ENCODE assay signal across 34 mouse cellular contexts in genomic region chr5:45441745-45442144, GRCm38 (mm10). TPM values are rescaled to one million over a fixed set of nuclear protein-coding genes. Genes with fewer than 3 reads are reported as not detected.
"Had no signal": no experiment of that assay in that cellular context is flagged by ENCODE, and none has a peak within 500 bp of the region (broad histone marks: within the 10 kb centered on the region; RNA-seq: fewer than 3 reads in every experiment).

No protein-coding gene starts in this region.

- H3K27me3 ChIP-seq: heart, embryonic 13.5 days; heart, embryonic 15.5 days; hindbrain, embryonic 13.5 days; hindbrain, embryonic 15.5 days; limb, embryonic 13.5 days; limb, embryonic 15.5 days; liver, embryonic 13.5 days; liver, embryonic 15.5 days had no signal

- H3K4me3 ChIP-seq: heart, adult 2 months; heart, embryonic 13.5 days; heart, embryonic 15.5 days; hindbrain, embryonic 13.5 days; hindbrain, embryonic 15.5 days; layer of hippocampus, adult 2 months; left cerebral cortex, adult 2 months; limb, embryonic 13.5 days; limb, embryonic 15.5 days; liver, embryonic 13.5 days; liver, embryonic 15.5 days had no signal

- H3K27ac ChIP-seq: heart, adult 2 months; heart, embryonic 13.5 days; heart, embryonic 15.5 days; hindbrain, embryonic 13.5 days; hindbrain, embryonic 15.5 days; hindbrain, postnatal 0 days; layer of hippocampus, adult 2 months; left cerebral cortex, adult 2 months; limb, embryonic 13.5 days; limb, embryonic 15.5 days; liver, embryonic 13.5 days; liver, embryonic 15.5 days had no signal

- H3K4me2 ChIP-seq: heart, embryonic 11.5 days; heart, embryonic 13.5 days; heart, embryonic 15.5 days; hindbrain, embryonic 13.5 days; hindbrain, embryonic 15.5 days; limb, embryonic 13.5 days; limb, embryonic 15.5 days; liver, embryonic 13.5 days; liver, embryonic 15.5 days had no signal

- H3K9ac ChIP-seq: forebrain, postnatal 0 days; heart, embryonic 13.5 days; heart, embryonic 15.5 days; hindbrain, embryonic 13.5 days; hindbrain, embryonic 15.5 days; limb, embryonic 13.5 days; limb, embryonic 15.5 days; liver, embryonic 13.5 days; liver, embryonic 15.5 days had no signal

- H3K4me1 ChIP-seq: heart, embryonic 15.5 days; hindbrain, embryonic 13.5 days; hindbrain, embryonic 15.5 days; limb, embryonic 15.5 days; liver, embryonic 13.5 days; liver, embryonic 15.5 days had no signal

- H3K9me3 ChIP-seq: heart, embryonic 13.5 days; heart, embryonic 15.5 days; hindbrain, embryonic 13.5 days; hindbrain, embryonic 15.5 days; limb, embryonic 13.5 days; limb, embryonic 15.5 days; liver, embryonic 13.5 days; liver, embryonic 15.5 days had no signal

- DNase-seq: forebrain, postnatal 0 days; gastrocnemius, postnatal 14 days; gastrocnemius, postnatal 36 days; heart, adult 11 months; kidney, adult 8-10 months; kidney, postnatal 10 days; kidney, postnatal 25 days; kidney, postnatal 4 days; left cerebral cortex, postnatal 4 days; liver, embryonic 13.5 days had no signal

- ATAC-seq: forebrain, postnatal 0 days; hindbrain, postnatal 0 days had no signal

RNA-seq across cellular contexts. Expression of gene Clrn2, which starts 11.8 kb away (rescaled TPM):
- total RNA-seq: forebrain, postnatal 0 days; gastrocnemius, adult 18-20 months; gastrocnemius, adult 8-10 months; gastrocnemius, postnatal 14 days; gastrocnemius, postnatal 36 days; heart, adult 2 months; heart, postnatal 14 days; heart, postnatal 36 days; hematopoietic stem cell, adult 5-6 weeks; hindbrain, postnatal 0 days; layer of hippocampus, postnatal 10 days; left cerebral cortex, postnatal 4 days had no signal
- polyA plus RNA-seq: forebrain, postnatal 0 days; gonadal fat pad, adult 2 months; heart, adult 2 months; heart, embryonic 11.5 days; heart, embryonic 13.5 days; heart, embryonic 15.5 days; heart, postnatal 0 days; hindbrain, embryonic 11.5 days; intestine, embryonic 14.5 days; kidney, embryonic 16.5 days; limb, embryonic 11.5 days; limb, embryonic 13.5 days; limb, embryonic 15.5 days; liver, embryonic 13.5 days; liver, embryonic 15.5 days had no signal
